Mouse (Mus musculus) cerebellum, adult 9-10 months (tissue): ENCODE data around the gene Ksr2.
"Not testable (repeated sequence)": the region's sequence is repeated elsewhere in the genome, so short reads cannot be mapped to it uniquely, and the experiment has no call there.

ENCODE experiments used
- DNase-seq: peaks from one replicate; pipeline ENCODE4 v3.0.0; 2022

Ksr2 gene

DNA sequence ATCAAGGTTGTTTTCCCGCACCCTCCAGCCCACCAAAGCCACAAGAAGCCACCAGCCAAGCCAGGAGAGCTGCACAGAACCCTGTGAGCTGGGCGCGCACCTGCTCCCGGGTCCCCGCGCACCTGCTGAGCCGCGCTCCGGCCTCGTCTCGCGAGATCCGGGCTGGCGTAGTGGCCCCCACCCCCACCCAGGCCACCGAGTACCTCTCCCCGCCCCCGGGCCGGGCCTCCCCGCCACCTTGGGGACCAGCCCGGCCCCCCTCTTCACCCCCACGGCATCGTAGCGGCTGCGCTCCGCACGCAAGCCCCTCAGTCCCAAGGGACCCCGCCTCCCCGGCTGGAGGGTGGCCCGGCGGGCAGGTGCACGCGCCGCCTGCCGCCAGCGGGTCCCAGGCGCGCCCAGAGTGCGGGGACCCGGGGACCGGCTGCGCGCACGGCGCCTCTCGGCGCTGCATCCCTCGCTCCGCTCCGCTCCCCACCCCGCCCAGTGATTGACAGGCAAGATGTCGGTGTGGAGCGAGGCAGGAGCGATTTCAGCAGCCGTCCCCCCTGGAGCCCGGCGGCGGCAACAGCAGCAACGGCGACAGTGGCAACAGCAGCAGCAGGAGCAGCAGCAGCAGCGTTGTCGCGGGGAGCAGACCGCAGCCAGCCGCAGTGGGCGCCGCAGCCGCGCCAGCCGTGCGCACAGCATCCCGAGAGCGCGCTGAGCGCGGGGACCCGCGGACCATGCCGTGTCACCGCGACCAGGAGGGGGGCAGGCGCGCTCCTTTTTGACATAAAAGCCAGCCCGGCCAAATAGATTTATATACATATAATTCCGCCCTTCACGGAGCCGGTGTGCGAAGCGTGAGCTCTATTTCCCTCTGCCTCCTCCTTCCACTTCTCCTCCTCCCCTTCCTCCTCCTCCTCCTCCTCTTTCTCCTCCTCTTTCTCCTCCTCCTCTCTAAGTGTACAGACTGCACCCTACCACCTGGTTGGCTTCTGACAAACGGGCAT is at the start of gene Ksr2:
Gene Ksr2, plus strand, starts transcription at position 494 of the 995 bp plus-strand sequence.
- peak; percentile 84 for DNase-seq

DNA sequence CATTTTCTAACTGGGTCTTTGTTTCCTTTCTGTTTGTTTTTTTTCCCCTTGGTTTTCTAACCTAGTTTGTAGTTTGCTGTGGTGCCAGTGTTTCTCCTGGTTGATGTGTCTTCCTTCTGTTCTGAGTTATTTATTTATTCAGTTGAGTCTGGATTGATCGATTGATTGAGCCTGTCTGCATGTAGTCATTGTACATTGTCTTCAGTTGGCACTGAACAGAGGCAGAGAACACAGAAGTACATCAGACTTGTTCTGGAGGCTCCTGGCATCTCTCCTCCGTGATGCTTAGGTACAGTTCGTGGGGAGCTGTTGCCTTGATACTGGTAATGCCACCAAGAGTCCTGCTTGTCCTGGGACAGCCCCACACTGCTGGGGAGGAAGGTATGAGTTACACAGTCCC is 49.0 kb upstream of the Ksr2 start:
- no peak for DNase-seq

DNA sequence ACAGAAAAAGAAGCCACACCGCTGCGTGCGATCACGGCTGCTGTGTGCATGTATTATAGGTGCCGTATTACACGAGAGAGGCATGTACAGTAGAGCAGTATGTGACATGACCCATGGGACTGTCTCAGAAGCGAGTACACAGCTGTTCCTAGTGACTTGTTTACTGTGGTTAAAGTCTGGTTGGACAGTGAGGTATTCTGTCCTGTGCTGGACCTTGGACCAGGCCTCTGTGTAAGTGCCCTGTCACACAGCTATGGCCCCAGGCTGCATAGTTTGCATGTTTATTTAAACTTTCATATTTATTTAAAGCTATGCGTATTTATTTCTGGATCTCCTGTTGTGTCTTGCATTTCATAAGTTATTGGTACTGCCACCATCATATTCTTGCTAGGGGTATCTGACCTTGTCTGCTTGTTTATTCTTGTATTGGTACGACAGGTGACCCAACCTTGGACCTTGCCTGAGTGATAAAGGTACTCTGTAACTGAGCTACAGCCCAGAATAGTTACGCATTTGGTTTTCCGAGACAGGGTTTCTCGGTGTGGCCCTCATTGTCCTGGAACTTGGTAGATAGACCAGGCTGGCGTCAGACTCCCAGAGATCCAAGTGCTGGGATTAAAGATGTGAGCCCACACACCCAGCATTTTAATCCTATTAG is 47.8 kb upstream of the Ksr2 start:
- DNase-seq: no peak

DNA sequence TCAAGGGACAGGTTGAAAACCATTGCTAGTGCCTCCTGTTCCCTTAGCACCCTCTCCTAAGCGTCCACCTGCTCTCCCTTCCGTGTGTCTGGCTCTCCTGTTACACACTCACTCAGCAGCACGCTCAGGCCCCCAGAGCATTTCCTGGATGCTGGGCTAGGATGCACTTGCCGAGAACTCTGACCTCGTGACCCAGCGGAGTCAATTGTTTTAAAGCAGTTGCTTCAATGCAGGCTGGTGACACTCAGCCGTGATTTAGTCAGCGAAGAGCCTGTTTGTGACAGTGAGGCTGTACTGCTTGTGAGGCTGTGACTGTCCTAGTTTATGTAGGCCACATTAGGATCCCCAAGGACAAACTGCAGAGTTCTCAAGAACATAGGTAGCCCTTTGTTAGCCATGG is 46.6 kb upstream of the Ksr2 start:
- no peak for DNase-seq

DNA sequence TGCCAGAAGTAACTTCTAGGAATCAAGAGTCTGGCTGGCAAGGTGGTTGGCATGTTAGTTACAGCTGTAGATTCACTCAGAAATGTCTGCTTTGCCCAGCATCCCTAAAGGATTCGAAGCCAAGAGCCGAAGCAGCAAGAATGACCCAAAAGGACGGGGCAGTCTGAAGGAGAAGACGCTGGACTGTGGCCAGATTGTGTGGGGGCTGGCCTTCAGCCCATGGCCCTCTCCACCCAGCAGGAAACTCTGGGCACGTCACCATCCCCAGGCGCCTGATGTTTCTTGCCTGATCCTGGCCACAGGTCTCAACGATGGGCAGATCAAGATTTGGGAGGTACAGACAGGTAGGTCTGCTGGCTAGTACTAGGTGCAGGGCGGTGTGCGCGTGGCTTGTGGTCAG is 43.2 kb upstream of the Ksr2 start:
- DNase-seq: no peak

DNA sequence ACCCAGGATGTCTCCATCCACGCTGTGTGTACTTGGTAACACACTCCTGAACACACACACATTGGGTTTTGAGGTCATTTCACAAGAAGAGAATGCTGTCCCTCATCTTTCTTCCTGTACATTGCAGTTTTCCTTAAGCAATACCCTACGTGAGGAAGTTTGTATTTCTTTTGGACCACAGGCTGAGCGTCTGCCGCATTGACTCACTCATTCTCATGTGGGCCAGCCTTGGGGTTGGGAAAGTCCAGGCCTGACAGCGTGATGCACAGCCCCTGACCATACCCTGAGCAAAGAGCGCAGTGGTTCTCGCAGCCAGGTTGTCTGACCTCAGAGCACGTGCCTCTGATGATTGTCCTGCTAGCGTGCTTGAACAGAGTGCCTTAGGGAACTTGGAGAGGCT is 40.4 kb upstream of the Ksr2 start:
- no peak for DNase-seq

DNA sequence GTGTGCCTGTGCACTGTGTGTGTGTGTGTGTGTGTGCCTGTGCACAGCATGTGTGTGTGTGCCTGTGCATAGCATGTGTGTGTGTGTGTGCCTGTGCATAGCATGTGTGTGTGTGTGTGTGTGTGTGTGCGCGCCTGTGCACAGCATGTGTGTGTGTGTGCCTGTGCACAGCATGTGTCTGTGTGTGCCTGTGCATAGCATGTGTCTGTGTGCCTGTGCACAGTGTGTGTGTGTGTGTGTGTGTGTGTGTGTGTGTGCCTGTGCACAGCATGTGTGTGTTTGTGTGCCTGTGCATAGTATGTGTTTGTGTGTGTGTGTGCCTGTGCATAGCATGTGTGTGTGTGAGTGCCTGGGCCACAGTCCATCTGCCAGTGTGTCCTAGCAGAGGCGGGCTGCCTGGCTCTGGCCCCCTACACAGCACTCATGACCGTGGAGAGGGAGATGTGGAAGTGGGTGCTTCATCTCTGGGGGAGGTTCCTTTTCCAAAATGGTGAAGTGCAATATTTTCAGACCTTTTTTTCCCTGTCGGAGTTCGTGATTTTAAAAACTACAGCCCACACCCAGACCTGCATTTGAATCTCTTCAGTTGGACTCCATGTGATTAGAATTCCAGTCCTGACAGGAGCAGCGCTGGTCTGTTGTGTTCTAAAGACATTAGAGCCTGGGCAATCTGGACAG is 39.3 kb upstream of the Ksr2 start:
- DNase-seq: no peak

DNA sequence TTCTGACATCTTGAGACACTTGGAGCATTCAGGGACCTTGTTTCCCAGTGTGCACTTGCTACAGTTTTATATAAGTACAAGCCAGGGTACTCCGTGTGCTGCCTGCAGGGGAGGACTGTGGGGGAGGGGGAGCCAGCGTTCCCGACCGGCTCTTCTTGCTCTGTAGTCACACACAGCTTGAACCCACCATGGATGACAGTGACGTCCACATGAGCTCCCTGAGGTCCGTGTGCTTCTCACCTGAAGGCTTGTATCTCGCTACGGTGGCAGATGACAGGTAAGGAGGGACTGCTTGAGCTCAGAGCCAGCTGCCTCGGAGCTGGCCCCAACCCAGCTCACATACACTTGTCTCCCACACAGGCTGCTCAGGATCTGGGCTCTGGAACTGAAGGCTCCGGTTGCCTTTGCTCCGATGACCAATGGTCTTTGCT is 37.5 kb upstream of the Ksr2 start:
- no peak for DNase-seq

DNA sequence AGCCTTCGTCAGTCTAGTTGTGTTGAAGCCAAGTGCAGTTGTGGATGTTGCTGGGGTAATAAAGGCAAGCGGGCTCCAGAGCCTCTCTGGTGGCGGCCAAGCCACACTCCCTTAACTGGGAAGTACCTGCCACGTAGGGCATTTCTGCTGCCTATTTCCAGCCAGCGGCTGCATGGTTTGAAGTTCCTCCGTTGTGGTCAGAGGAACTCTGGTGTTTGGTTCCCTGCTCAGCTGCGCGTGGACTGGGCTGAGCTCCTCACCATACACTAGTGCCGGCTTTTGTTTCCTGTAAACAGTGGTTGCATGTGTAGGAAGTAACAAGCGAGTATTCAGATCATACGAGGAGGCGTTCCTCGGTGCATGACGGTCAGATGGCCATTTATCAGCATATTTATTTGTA is 36.1 kb upstream of the Ksr2 start:
- not testable (repeated sequence) for DNase-seq

DNA sequence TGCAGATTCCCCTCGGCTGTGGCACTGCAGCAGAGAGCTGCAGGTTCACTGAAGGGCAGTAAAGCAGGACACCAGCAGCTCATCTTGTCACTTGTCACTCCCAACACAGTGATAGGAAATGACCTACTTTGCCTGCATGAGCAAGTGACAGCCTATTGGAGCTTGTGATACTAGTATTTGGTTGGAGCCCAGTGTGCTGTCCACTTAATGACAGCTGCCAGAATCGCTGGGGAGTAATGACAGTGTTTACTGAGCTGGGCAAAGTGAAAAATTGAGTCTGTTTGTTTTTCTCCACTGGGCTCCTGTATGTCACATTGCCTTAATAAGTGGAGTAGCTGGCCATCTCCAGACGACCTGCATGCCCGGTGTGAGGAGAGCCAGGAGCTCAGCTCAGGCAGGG is 33.6 kb upstream of the Ksr2 start:
- no peak for DNase-seq

DNA sequence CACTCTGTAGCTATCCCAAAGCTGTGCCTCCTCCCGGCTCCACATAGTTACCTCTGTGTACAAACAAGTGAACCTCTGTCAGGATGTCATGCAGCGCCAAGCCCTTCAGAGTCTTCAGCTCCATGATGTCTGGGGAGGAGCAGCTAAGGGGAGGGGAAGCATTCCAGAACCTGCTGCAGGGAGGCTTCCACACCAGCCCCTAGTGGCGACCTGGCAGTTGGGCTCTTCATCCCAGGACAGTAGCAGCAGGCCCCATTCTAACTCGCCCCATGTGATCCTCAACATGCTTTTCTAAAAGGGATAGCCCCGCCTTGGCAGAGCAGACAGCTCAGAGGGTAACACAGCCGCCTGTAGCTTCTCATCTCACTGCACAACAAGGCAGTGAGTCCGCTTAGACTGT is 32.0 kb upstream of the Ksr2 start:
- no peak for DNase-seq

DNA sequence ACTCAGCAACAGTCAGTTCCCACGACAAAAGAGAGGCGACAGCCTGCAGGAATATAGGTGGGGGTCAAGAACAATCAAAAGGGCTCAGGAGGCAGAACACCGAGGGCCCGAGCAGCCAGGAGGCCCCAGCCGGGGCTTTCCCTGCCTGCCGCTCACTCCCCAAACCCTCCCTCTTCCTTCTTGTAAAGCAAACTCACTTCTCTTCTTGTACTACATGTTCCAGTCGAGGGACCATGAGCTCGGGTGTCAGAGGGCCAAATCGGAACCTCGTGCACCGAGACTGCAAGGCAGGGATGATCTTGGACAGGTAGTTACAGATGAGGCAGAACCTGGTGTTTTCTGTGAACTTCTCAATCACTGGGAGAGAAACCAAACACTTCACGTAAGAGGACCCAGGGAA is 30.6 kb upstream of the Ksr2 start:
- DNase-seq: no peak

DNA sequence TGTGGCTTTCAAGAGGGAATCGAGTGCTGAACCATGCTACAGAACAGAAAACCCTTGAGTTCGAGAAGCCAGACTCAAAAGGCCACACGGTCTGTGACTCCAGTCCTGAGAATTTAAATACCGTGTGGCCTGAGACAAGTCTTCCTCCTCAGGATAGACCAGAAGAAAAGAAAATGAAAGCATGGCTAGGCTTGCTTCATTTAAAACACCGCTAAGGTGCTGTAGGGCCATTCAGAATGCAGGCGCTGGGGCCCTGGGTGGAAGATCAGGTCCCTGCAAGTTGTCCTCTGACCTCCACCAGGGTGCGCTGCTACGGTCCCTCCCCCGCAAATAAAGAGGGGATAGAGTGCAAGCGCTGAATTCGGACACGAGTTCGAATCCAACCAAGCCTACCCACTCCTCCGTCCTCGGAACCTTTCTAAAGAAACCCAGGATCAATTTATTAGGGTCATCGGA is 25.5 kb upstream of the Ksr2 start:
- peak; percentile 62 for DNase-seq

DNA sequence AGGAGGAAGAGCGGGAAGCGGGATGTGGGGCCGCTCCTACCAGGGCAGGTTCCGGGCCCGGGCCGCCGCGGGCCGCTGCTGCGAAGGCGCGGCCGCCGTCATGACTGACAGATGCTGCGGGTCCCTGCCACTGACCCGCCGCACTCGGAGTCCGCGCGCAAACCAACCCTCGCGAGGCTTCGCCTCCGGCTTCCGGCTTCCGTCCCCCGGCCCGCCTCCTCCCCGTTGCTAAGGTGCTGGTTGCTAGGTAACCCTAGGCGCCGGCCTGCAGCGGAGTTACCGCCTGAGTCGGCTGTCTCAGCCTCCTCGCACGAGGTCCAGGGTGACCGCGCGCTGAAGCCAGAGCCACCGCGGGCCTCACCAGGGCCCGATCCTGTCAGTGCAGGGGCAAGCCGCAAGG is 24.9 kb upstream of the Ksr2 start, which contains the start of gene Rfc5:
Gene Rfc5, minus strand, starts transcription at position 171 of the 400 bp plus-strand sequence.
- peak; percentile 87 for DNase-seq

DNA sequence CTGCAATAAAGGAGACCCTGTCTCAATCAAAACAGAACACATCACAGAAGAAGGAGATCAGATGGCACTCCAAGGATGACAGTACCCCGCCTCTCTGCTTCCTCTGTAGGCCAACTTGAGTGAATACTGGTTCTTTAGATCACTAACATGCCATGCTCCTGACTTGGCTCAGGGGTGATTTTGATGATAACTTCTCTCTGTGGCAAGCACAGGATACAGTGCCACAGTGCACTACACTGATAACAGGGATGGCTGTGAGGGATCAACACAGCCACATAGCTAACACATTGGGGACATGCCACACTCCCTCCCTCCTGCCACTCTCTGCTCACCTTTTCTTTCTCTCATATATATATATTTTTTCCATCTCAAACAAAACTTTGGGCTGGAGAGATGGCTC is 22.9 kb upstream of the Ksr2 start:
- no peak for DNase-seq

DNA sequence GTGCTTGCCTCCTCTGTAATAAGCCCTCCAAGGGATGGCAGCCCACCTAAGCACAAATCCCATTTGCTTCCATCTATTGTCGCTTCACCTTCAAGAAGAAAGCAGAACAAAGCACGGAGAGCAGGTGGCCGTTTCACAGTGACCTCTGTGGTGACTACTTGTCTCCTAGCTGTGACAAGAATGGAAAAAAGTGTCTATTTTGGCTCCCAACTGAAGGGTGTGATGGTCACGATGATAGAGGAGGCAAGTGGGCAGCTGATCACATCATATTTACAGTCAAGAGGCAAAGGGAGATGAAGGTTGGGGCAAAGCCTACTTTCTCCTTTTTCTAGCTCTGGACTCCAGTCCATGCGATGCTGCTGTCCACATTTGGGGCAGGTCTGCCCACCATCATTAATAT is 18.0 kb upstream of the Ksr2 start:
- no peak for DNase-seq

DNA sequence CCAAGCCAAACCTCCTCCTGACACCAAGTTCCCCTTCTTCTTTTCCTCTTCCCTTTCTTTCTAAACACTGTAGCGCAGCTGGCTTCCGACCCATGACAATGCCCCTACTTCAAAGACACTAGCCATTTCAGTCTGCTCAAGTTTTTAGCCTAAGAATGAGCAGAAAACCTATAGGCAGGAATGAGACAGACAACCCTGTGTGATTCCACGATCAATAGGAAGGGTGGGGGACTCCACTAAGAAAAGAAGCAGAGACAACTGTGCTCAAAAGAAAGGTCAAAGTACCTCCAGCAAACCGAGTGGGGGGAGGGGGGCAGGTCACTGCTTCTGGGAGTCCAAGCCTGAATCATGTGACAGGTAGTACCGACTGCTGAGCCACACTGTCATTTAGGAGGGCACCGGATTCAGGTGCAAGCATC is 17.2 kb upstream of the Ksr2 start:
- no peak for DNase-seq

DNA sequence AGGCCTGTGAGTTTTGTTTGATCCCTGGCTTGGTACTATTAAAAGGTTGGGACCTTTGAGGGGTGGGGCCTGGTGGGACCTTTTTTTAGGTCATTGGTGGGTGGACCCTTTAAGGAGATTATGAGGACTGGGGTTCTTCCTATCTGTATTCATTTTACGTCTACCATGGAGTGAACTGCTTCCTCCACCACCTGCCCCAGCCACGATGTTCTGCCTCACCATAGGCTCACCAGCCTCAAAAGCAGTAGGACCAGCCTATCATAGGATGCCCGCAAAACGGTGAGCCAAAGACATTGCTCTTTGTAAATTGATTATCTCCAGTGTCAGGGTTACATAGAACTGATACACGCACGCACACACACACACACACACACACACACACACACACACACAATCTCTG is 16.4 kb upstream of the Ksr2 start:
- no peak for DNase-seq

DNA sequence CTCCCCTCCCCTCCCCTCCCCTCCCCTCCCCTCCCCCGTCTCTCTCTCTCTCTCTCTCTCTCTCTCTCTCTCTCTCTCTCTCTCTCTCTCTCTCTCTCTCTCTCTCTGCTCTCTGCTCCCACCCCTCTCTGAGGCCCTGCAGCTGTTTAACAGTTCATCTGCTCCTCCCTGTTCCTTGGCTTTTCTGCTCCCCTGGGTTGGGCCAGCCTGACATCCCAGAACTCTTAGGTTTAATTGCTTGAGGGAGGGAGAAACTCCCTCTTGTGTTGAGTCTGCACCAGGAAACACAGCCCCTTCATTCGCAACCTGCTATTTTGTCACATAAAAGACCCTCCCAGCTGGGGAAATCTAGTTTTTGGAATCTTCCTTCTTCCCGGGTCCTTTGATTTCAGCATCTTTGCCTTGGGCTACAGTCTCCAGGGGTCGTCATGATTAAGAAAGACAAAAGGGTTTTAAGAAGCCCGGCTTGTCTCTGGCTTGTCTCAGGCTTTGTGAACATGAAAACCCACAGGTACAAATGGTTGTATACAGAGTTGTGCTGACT is 15.7 kb upstream of the Ksr2 start:
- no peak for DNase-seq

DNA sequence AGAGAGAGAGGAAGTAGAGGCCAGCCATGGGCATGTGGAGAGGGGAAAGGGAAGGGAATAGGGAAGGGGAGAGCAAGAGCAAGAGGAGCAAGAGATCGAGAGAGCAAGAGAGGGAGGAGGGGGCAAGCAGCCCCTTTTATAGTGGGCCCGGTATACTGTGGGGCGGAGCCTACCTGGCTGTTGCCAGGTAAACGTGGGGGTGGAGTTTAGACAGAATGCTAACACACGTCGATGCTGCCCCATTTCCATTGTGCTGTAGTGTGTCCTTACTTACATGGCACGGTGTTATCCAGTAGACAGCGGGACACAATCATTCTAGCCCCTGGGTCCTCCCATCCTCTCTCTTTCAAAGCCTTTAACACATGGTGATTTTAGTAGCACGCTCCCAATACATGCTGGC is 14.5 kb upstream of the Ksr2 start:
- no peak for DNase-seq

DNA sequence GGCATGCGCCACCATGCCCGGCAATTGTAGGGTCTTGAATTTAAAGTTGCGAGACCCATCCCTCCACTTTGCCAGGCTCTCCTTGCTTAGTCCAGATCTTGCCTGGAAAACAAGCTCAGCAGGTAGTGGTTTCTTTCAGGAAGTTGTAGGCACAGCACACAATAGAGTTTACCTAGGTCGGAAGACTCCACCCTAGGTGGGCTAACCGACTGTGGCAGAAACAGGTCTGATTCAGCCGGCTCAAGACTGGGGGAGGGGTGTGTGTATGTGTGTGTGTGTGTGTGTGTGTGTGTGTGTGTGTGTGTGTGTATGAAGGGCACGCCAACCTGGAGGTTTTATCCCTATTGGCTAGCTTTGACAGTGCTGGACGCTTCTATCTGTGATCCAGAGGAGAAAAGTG is 10.2 kb upstream of the Ksr2 start:
- no peak for DNase-seq

DNA sequence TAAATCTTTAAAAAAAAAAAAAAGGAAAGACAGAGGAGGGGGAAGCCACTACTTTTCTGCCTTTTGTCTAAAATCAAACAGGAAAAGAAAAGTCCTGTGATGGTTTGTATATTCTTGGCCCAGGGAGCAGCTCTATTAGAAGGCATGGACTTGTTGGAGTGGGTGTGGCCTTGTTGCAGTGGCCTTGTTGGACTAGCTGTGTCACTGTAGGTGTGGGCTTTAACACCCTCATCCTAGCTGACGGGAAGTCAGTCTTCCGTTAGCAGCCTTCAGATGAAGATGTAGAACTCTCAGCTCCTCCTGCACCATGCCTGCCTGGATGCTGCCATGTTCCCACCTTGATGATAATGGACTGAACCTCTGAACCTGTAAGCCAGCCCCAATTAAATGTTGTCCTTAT is 9.1 kb upstream of the Ksr2 start:
- DNase-seq: not testable (repeated sequence)

DNA sequence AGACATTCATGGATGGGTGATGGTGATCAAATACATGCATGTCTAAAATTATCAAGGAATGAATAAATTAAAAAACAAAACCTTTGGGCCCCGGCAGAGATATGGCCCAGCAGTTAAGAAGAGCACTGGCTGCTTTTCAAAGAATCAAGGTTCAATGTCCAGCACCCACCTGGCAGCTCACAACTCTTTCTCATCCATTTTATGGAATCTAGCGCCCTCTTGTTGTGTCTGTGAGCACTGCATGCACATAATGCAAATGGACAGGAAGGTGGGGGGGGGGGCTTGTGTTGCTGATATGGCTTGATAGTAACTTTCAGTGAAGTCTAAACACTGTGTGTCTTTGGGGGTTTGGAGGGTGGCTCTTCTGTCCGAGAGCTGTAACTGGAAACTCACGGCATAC is 5.6 kb upstream of the Ksr2 start:
- DNase-seq: no peak
